Mouse (Mus musculus) gastrocnemius, postnatal 25 days (tissue): ENCODE results near the gene Hps3. TPM values are rescaled to one million over a fixed set of nuclear protein-coding genes. Genes with fewer than 3 reads are reported as not detected.
"Not testable (repeated sequence)": the region's sequence is repeated elsewhere in the genome, so short reads cannot be mapped to it uniquely, and the experiment has no call there.

Experiments
- DNase-seq: peaks from one replicate; pipeline ENCODE4 v3.0.0; 2022
- total RNA-seq, 2 experiments: library from RNA; stranded (reverse); gene quantifications; 1 replicate in 1 of 2; 2 replicates in 1 of 2; pipeline ENCODE4 v1.2.3; 2021

Gene Hps3
- total RNA-seq, 2 experiments from 2014 or later = 3.9 to 4.7 TPM

DNA sequence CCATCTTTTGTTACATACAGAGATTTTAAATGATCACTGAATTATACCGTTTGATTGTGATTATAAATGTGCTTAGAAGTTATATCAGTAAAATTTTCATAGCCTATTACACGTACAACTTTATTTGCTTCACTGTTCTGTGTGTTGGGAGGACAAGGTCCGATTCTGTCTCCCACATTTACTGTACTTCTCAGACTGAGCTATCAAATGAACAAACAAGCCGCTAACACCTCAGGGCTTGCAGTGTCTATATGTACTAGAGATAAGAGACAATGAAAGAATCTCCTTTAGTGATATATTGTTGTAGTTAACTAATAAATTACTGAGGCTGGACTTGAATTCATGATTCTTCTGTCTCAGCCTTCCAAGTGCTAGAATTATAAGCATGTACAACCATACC lies 27.8 kb downstream of the Hps3 start:
- DNase-seq = no peak

- no peak for DNase-seq
Observed at GRCm38 (mm10) chr3:20005611-20006010, 29.5 kb downstream of the Hps3 start.

DNA sequence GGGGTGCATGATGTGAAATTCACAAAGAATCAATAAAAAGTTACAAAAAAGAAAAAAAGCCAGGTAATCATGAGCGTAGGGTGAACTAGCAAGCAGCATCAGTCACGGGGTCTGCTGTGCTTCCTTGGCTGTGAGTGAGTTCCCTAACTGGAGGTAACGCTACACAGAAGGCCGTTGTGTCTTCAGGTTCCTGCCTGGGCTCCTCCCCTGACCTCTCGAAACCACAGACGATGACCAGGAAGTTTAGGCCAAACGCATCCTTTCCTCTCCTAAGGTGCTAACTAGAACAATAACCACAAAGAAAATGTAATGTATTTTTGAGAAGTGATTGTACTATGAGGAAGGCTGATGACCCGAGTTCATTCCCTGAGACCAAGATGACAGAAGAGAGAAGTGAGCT lies 30.7 kb downstream of the Hps3 start:
- DNase-seq = no peak

DNA sequence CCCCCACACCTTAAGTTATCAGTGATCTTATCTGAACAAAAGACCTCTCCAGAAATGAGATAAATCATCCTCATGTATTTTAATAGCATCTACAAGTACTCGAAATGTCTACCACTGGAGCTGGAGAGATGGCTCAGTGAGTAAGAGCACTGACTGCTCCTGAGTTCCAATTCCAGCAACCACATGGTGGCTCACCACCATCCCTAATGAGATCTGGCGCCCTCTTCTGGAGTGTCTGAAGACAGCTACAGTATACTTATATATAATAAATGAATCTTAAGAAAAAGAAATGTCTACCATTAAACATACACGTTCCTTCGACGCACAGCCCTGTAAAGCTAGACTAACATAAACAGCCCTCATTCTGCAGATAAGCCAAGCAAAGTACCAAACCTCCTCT lies 32.3 kb downstream of the Hps3 start:
- DNase-seq = no peak

DNA sequence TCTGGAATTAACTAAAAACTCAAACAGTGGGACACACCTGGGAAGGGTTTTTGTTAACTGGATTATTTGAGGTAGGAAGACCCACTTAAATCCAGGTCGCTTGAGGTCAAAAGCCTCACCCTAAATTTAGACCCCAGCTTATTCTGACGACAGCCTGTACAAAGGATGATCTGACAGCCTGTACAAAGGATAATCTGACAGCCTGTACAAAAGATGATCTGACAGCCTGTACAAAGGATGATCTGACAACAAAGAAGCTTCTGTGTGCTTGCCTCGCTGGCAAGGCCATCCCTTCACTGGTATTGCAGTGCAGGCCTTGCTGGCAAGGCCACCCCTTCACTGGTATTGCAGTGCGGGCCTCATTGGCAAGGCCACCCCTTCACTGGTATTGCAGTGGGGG lies 34.3 kb downstream of the Hps3 start:
- no peak for DNase-seq

DNA sequence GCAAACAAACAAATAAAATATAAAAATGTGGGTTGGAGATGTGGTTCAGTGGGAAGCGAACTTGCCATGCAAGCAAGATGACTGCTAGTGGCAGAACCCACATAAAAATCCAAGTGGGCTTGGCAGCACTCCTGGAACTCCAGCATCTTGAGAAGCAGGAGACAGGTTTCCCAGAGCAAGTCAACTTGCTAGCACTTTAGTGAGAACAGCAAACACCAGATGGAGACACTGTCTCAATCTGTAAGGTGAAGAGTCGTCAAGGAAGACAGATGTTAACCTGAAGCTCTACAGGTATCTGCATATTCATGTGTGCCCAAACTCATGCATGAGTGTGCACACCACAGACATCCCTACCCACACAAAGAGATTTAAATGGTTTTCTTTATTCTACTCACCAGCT lies 35.6 kb downstream of the Hps3 start:
- DNase-seq = no peak

DNA sequence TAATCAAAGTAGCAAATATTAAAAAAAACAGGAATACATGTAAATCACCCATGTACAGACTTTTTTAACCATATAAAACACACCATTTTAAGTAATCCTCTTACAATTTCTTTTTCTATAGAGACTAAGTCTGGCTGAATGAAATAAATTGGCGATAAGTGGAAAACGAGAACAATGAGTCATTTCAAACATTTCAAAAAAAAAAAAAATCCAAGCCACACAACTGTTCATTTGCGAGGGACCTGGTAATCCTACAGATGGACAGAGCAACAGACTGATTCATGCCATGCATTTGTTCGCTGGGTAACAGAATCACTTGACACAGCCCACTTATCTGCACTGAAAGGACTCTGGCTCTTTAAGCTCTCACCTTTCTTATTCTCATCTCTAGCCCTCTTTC lies 42.7 kb downstream of the Hps3 start:
- DNase-seq = no peak

DNA sequence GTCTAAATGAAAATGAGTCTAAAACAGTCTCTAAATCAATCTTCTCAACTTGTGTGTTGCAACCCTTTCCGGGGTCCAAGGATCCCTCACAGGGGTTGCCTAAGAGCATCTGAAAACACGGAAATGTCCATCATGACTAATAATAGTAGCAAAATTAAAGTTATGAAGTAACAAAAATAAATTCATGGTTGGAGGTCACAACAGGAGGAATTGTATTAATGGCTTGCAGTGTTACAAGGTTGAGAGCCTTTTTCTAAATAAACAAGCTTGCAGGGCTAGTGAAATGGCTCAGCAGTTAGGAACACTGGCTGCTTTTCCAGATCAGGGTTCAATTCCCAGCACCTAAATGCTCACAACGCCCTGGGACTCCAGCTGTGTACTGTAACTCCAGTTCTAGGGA lies 45.1 kb downstream of the Hps3 start:
- no peak for DNase-seq

DNA sequence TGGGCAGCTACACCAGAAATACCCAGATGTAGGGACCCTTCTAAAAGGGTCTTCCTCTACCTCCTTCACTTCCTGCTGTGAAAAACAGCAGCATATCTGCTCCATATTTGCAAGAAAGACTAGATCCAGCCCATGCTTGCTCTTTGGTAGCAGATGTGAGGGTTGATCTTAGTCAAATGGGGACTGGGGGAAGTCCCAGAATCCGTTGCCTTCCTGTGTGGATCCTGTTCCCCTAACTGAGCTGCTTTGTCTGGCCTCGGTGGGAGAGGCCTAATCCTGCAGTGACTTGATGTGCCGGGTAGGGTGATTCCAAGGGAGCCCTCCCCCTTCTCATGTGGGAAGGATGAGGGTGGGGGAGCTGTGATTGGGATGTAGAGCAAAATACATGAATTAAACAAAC lies 49.0 kb downstream of the Hps3 start:
- DNase-seq = no peak

- DNase-seq = no peak
Observed at GRCm38 (mm10) chr3:19982846-19983245, 52.3 kb downstream of the Hps3 start.

DNA sequence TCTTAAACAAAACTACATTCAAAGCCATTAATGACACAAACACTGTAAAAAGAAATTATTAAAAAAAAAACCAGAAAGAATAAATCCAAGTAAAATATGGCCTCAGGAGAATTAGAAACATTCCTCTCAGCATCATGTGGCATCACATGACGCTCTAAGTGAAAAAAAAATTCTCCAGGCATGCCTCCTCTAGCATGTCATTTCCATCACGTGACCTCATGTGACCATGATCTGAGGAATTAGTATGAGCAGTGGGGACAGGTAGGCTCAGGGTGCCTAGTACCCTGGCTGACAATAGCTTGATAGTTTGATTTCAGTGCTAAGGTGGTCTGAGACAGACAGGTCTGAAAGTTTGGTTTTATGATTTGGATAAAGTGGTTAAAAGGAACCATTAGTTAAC lies 54.0 kb downstream of the Hps3 start:
- no peak for DNase-seq

GRCm38 (mm10) chr3:19978474-19978873 lies 56.6 kb downstream of the Hps3 start:
- DNase-seq = peak; percentile 37

DNA sequence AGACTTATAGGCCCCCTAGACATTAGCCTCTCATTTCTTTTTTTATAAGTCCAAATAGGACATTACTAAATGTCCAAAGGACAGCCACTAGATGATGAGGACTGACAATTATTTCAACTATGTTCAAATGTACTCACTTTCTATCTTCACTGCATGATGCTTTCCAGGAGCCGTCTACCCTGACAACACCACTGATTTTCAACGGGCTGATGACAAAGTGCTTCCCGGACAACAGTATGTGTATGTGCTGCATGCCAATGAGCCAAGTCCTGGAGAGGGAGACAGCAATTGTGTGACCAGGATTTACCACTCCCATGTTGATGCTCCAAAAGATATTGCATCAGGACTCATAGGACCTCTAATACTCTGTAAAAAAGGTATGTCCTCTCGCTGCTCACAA lies 69.0 kb downstream of the Hps3 start:
- no peak for DNase-seq

- no peak for DNase-seq
Observed at GRCm38 (mm10) chr3:19965239-19965638, 69.9 kb downstream of the Hps3 start.

DNA sequence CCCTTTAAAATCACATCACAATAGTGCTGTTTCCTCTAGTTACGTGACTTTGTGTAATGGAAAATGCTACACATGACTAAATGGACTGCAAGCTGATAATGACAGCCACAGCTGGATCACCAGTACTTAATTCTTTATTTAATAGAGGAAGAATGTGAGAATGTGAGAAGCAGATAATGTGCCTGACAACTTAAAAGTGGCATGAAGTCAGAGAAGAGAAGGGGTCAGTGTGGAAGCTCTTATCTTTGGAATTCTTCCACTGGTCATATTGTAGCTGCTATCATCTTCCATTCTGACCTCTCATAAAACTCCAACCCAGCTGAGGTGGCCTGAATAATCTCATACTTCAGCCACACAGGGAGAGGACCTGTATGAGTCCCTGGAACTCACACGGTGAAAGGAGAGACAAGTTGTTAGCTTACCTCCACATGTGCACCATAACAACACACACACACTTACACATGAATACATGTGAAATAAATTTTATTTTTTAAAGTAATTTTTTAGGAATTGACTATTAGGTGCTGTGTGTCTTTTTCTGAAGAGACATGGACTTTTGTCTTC lies 70.4 kb downstream of the Hps3 start:
- no peak for DNase-seq

- no peak for DNase-seq
Observed at GRCm38 (mm10) chr3:19962769-19963513, 72.2 kb downstream of the Hps3 start.

DNA sequence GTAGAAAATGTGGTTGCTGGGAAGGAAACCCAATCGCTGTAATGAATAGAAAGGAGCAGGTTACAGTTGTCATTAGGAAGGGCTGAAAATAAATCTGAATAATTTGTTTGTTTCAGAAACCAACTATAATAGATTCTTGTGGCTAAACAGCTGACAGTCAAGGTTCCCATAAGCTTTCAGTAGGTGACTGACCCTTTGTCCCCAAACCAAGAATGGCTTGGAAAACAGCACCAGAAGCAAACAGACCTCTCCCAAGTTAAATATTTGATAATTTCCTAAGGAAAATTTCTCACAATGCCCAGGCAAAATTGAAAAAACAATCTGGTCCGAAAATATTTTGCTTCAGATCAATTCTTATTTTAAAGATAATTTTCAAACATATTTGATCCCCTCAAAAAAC lies 73.8 kb downstream of the Hps3 start:
- DNase-seq = no peak

- DNase-seq = no peak
Observed at GRCm38 (mm10) chr3:19960570-19961114, 74.5 kb downstream of the Hps3 start.

DNA sequence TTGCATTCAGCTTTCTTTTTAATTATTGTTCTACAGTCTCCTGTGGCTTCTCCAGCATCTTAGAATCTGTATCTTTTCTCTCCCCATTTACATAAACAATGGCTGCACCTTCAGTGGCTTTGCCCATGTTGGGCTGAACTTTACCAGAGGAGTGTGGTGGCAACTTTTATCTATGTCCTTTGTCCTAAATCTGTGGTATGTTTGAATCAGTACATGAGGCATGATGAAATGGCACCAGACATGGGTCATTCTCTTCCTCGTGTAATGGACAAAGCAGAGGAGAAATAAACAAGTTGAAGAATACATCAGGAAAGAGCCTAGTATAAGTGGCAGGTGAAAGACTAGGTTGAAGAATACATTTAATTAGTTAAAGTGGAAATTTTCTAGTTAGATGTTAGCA lies 76.1 kb downstream of the Hps3 start:
- DNase-seq = no peak

GRCm38 (mm10) chr3:19958031-19958430 lies 77.1 kb downstream of the Hps3 start:
- DNase-seq = no peak

- no peak for DNase-seq
Observed at GRCm38 (mm10) chr3:19956885-19957284, 78.2 kb downstream of the Hps3 start, which contains the start of gene Cp. Gene Cp (plus strand): TSS chr3:19957054.

DNA sequence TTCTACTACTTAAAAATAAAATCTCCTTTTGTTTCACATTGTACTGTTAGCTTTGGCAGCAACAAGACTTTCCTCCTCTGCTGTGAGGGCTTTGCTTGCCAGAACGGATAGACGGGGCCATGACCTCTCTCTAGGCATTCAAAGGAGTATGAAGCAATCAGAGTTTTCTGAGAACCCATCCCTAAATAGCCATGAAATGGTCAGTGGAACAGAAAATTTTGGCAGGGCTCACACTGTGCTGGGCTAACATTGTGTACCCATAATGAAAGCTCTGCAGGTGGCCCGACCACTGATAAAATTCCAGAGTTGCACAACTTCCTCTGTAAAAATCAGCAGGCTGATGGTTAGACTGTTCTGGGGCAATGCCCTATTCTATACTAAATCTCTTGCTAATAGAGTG lies 81.2 kb downstream of the Hps3 start:
- peak; percentile 71 for DNase-seq

- DNase-seq = no peak
Observed at GRCm38 (mm10) chr3:19953425-19953824, 81.7 kb downstream of the Hps3 start.

DNA sequence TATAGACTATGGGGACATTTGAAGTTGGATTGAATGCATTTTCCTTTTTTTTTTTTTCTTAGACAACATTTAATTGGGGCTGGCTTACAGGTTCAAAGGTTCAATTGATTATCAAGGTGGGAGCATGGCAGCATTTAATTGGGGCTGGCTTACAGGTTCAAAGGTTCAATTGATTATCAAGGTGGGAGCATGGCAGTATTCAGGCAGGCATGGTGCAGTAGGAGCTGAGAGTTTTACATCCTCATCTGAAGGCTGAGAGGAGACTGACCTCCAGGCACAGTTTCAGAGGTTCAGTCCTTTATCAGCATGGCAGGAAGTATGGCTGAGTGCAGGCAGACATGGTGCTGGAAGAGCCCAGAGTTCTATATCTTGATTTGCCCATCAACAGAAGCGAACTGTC lies 85.7 kb downstream of the Hps3 start:
- DNase-seq = not testable (repeated sequence)
